Mouse (Mus musculus) brown adipose tissue, adult 24 weeks (tissue): ENCODE measurements around the gene Snrpd2. TPM values are rescaled to one million over a fixed set of nuclear protein-coding genes. Genes with fewer than 3 reads are reported as not detected.
"Not testable (repeated sequence)": the region's sequence is repeated elsewhere in the genome, so short reads cannot be mapped to it uniquely, and the experiment has no call there.

Source experiments
- H3K27ac ChIP-seq: fragments of 200-500 bp; replicated peaks from 2 replicates; pipeline ENCODE4 v1.5.1; 2012; ENCODE audit warnings: low read depth, mild to moderate bottlenecking, low read length
- H3K4me1 ChIP-seq: fragments of 200-500 bp; 2 replicates; pipeline ENCODE4 v1.6.1; 2012; ENCODE audit warnings: low read length, mixed read lengths; ENCODE audit not compliant: control insufficient read depth, insufficient read depth, insufficient read length
- H3K4me3 ChIP-seq: fragments of 200-500 bp; 2 replicates; pipeline ENCODE4 v1.5.1; 2012; ENCODE audit warnings: low read depth, mild to moderate bottlenecking, low read length, moderate library complexity; ENCODE audit not compliant: insufficient read depth
- polyA plus RNA-seq: library from polyadenylated mRNA; stranded (reverse); fragments of >200 nt; gene quantifications from 2 replicates; pipeline ENCODE4 v1.2.4, GENCODE M21; 2012; ENCODE audit not compliant: missing spikeins, insufficient read depth, insufficient read length

Gene Snrpd2
- polyA plus RNA-seq, 1 experiment = 30.3 TPM

DNA sequence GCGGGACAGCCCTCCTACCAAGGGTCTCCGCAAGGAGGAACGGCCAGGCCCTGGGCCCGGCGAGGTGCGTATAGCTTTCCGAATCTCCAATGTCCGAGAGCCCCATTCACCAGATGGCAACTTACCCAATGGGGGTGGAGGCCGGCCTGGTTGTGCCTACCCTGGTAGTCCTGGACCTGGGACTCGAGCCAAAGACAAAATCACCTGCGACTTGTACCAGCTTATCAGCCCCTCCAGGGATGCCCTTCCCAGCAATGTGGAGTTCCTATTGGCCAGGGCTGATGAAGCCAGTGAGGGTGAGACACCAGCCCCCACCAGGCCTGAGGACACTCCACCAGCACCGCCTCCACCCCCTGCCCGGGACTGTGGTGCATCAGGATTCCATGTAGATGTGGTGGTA, 13.4 kb upstream of the Snrpd2 start:
- no peaks in the 10 kb centered on the region for H3K4me1 ChIP-seq
- H3K27ac ChIP-seq = no peak overlapping the region
- H3K4me3 ChIP-seq = no peak overlapping the region

GRCm38 (mm10) chr7:19136673-19137334, 12.7 kb upstream of the Snrpd2 start:
- Histone ChIP-seq H3K4me1 (no peaks in the 10 kb centered on the region), H3K4me3 (no peak overlapping the region), H3K27ac (no peak overlapping the region)

DNA sequence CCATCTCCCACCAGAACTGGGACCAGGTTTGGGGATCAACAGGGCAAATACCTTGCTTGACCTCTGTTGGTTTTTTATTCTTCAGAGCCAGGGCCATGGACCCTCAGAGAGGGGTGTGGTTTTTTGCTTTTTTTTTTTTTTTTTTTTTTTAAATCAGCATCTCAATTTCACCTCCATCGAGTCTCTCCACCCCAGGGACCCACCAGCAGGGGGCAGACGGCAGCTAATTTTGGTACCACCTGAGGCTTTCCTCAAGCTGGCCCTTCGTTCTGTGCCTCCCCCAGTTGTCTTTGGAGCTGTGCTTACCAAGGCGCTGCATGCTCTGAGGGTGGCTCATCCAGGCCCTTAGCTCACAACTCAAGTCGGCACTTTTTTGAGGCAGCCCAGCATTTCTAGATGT, 12.1 kb upstream of the Snrpd2 start:
- H3K27ac ChIP-seq = no peak overlapping the region
- no peak overlapping the region for H3K4me3 ChIP-seq
- no peaks in the 10 kb centered on the region for H3K4me1 ChIP-seq

- no peak overlapping the region for H3K4me3 ChIP-seq
These were observed 2.7 kb upstream of the Snrpd2 start for GRCm38 (mm10) chr7:19146793-19147192.

GRCm38 (mm10) chr7:19147497-19148045, 2.0 kb upstream of the Snrpd2 start:
- Histone ChIP-seq H3K4me3 (no peak overlapping the region), H3K4me1 (peaks cover 6% of the 10 kb centered on the region; the same call in 1 of the 2 replicates), H3K27ac (no peak overlapping the region)

More at GRCm38 (mm10) chr7:19146793-19147192, 2.7 kb upstream of the Snrpd2 start:
- no peak overlapping the region for H3K27ac ChIP-seq
- H3K4me1 ChIP-seq = peaks cover 6% of the 10 kb centered on the region; the same call in 1 of the 2 replicates

GRCm38 (mm10) chr7:19148180-19148874, 1.2 kb upstream of the Snrpd2 start:
- H3K4me3 ChIP-seq = peak overlapping the region; percentile 64
- H3K4me1 ChIP-seq = peaks cover 6% of the 10 kb centered on the region; the same call in 1 of the 2 replicates
- H3K27ac ChIP-seq = peak overlapping the region; percentile 35

- Histone ChIP-seq H3K4me3 (peak within 1 kb of the TSS; percentile 70), H3K4me1 (peaks cover 6% of the 10 kb centered on the region; the same call in 1 of the 2 replicates), H3K27ac (peak within 1 kb of the TSS; percentile 48)
These were observed 514 bp upstream of the Snrpd2 start, which contains the start of gene Qpctl for GRCm38 (mm10) chr7:19148875-19149541. Qpctl (minus strand) TSS chr7:19149291.

DNA sequence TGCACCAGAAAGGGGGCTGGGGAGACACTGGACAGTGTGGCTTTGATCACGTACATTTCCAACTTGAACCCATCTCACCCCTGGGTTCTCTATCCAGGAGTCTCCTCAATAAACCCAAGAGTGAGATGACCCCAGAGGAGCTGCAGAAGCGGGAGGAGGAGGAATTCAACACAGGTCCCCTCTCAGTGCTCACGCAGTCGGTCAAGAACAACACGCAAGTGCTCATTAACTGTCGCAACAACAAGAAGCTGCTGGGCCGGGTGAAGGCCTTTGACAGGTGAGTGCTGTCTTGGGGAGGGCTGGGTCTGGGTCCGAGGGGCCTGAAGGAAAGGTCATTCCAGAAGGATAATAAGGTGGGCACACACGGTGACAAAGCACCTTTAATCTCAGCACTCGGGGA, 1.6 kb downstream of the Snrpd2 start:
- H3K4me1 ChIP-seq, H3K27ac ChIP-seq, H3K4me3 ChIP-seq: not testable (repeated sequence)

DNA sequence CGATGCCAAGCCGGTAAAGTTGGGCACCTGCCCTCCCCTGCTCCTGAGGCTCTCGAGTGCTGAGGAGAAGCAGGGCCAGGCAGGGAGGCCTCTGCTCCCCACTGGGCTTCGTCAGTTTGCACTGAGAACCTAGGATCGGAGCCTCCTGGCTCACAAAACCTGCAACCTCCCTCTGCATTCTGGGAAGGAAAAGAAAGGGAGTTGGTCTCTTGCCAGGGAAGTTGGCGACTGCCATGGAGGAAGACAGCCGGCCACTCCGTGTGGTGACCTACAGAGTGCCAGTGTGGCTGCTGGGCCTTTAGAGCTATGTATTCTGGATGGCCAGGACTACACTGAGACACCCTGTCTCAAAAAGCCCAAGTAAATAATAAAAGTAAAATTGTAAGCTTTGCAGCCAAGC, 5.3 kb downstream of the Snrpd2 start:
- Histone ChIP-seq H3K4me3 (no peak overlapping the region), H3K4me1 (no peaks in the 10 kb centered on the region)

GRCm38 (mm10) chr7:19155825-19156475, 6.4 kb downstream of the Snrpd2 start:
- H3K27ac ChIP-seq = no peak overlapping the region
- no peaks in the 10 kb centered on the region for H3K4me1 ChIP-seq
- no peak overlapping the region for H3K4me3 ChIP-seq

More for the DNA sequence above, 5.3 kb downstream of the Snrpd2 start:
- no peak overlapping the region for H3K27ac ChIP-seq

DNA sequence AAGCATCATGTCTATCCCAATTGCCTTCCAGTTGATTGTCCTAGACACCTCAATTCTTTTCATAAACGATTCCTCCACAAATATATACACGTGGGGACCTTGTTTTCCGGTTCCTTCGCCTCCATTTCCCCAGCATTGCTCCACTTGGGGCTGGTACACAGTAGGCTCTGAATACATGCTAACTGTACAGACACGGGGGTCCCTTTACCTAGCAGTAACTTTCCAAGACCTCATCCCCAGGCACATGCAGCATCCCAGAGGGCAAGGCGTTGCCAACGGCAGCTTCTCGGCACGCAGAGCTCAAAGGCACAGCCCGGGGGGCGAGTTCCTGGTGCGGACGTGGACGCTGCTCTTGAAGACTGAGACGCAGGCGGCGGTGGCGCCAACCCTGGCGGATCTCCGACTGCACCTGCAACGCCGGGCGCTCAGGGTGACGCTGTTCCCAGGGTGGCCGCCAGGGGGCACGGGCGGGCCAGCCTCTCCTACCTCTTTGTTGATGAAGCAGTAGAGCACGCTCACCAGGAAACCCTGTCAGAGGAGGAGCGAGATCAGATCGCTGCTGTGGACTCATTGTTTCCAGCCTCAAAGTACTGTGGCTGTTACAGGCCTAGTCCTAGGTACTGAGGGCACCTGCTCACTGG, 7.8 kb downstream of the Snrpd2 start:
- no peak overlapping the region for H3K27ac ChIP-seq
- no peak overlapping the region for H3K4me3 ChIP-seq
- no peaks in the 10 kb centered on the region for H3K4me1 ChIP-seq

GRCm38 (mm10) chr7:19158601-19159000, 9.1 kb downstream of the Snrpd2 start:
- Histone ChIP-seq H3K27ac (no peak overlapping the region), H3K4me1 (no peaks in the 10 kb centered on the region), H3K4me3 (no peak overlapping the region)

DNA sequence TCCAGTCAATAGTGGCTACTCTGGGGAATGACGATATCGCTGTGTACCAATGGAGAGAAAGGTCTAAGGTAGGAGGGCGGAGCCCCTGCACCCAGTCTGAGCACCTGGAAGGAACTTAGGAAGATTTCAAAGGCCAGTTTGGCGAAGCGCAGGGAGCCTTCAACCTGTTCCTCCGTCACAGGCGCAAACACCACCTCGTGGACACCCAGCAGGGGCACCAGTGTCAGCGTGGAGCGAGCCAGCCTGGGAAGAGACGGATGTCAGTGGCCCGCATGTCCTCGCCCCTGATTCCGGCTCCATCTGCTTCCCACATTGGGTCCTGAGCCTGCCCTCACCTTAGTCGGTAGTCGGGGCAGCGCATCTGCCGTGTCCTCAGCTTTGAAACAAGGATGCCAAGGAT, 9.9 kb downstream of the Snrpd2 start:
- Histone ChIP-seq H3K27ac (no peak overlapping the region), H3K4me1 (no peaks in the 10 kb centered on the region), H3K4me3 (no peak overlapping the region)

DNA sequence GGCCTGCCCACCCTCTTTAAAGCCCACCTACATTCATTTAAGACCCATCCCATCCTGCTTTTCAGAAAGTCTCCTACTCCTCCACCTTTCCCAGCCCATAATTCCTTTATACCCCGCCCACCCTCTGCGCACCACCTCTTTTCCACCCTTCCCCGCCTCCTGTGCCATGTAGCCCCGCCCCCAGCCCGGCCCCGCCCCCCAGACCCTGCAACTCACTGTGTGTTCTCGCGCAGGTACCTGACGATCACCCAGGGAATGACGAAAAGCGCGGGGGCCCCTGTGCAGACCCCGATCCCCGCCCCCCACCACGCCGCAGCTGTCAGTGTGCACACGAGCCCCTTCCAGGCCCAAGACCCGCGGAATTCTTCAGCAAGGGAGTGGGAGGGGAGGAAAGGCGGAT, 10.6 kb downstream of the Snrpd2 start:
- no peak overlapping the region for H3K4me3 ChIP-seq

More for the DNA sequence above, 10.6 kb downstream of the Snrpd2 start:
- Histone ChIP-seq H3K27ac (no peak overlapping the region), H3K4me1 (no peaks in the 10 kb centered on the region)
